ENCODE assay signal across 11 mouse cellular contexts in genomic region chr3:81102877-81103420, GRCm38 (mm10).
DNase-seq lines count a peak whose midpoint lies in the region; ATAC-seq and TF ChIP-seq lines count a peak whose summit lies in the region.
"Had no signal": no experiment of that assay in that cellular context is flagged by ENCODE, and none has a peak within 500 bp of the region (broad histone marks: within the 10 kb centered on the region; RNA-seq: fewer than 3 reads in every experiment).

No protein-coding gene starts in this region.

- ATAC-seq in Patski, result peak; percentile 61
- no peak for ATAC-seq in monocyte, adult 5-6 weeks (replicated peaks; ENCODE audit: insufficient number of reproducible peaks, low FRiP score, low TSS enrichment, poor library complexity, severe bottlenecking)
- no peak for ATAC-seq in frontal cortex, adult (ENCODE audit: low TSS enrichment)

- H3K9me3 ChIP-seq in E14TG2a.4 (ENCODE audit: low read length), result no peaks in the 10 kb centered on the region
- H3K9me3 ChIP-seq: heart, embryonic 12.5 days had no signal

- peak; percentile 88 for DNase-seq in kidney, adult 2 months
- no peak for DNase-seq in kidney, postnatal 25 days
- DNase-seq in Patski (ENCODE audit: low read depth, low spot score), result peak; percentile 95
- DNase-seq in spleen, postnatal 36 days (ENCODE audit: low spot score in 2 of 2), result no peak
- DNase-seq: cerebellum, adult 8-10 months; thymus, postnatal 25 days had no signal

- H3K27me3 ChIP-seq in kidney, adult 2 months (replicated peaks; ENCODE audit: control insufficient read depth, insufficient read depth, low read length), result no peaks in the 10 kb centered on the region
- H3K27me3 ChIP-seq in E14TG2a.4 (ENCODE audit: insufficient read depth, low read length), result no peaks in the 10 kb centered on the region
- no peaks in the 10 kb centered on the region for H3K27me3 ChIP-seq in Patski
- H3K27me3 ChIP-seq: heart, embryonic 12.5 days had no signal

- no peak for TF ChIP-seq CTCF in kidney, adult 2 months (conservative IDR thresholded peaks at IDR 0.05; ENCODE audit: insufficient read depth, insufficient read length, low read depth, low read length)
- TF ChIP-seq CTCF in E14TG2a.4 (conservative IDR thresholded peaks at IDR 0.05; ENCODE audit: low read length), result no peak
- no peak for TF ChIP-seq CTCF in Patski (IDR thresholded peaks at IDR 0.05)

- no peaks in the 10 kb centered on the region; the same call in 1 of the 2 replicates for H3K36me3 ChIP-seq in kidney, adult 2 months (ENCODE audit: control insufficient read depth, insufficient read depth, low read length)
- H3K36me3 ChIP-seq in E14TG2a.4 (ENCODE audit: insufficient read depth, low read length), result no peaks in the 10 kb centered on the region
- no peaks in the 10 kb centered on the region for H3K36me3 ChIP-seq in macrophage (ENCODE audit: inconsistent target)
- H3K36me3 ChIP-seq: heart, embryonic 12.5 days had no signal

- H3K79me2 ChIP-seq in macrophage (ENCODE audit: inconsistent target), result no peaks in the 10 kb centered on the region

- WGBS in kidney, adult 2 months, result 35% methylated on average over 5 of the region's 5 CpGs
- WGBS in macrophage (ENCODE audit: missing documents), result 90% methylated on average over 5 of the region's 5 CpGs

- no peak overlapping the region for H3K4me3 ChIP-seq in kidney, adult 2 months (ENCODE audit: insufficient read depth, low read depth, low read length)
- H3K4me3 ChIP-seq in E14TG2a.4 (replicated peaks; ENCODE audit: low read length) (0 out of 2 replicates have a peak overlapping the region, but pooled peaks have one; percentile 1), macrophage (ENCODE audit: inconsistent target) (no peak overlapping the region)
- H3K4me3 ChIP-seq: heart, embryonic 12.5 days had no signal

- CTCF ChIA-PET in Patski (lab: Charles Lee), result interaction anchor here (0.6 to 4.3 kb wide), 10 partner anchors 8 to 64 kb away, joined by 3 to 16 read pairs (median 4); no protein-coding TSS in a partner anchor

- in situ Hi-C loops in Patski (cut with MboI; ENCODE audit: low pct_unique_long_range_greater_than_20kb), result no loop called here

- POLR2A ChIA-PET in Patski (lab: Charles Lee), result interaction anchor here (0.6 kb wide), 1 partner anchor 265 kb away, joined by 3 read pairs; no protein-coding TSS in a partner anchor

- no peak for TF ChIP-seq POLR2A in kidney, adult 2 months (IDR thresholded peaks at IDR 0.05; ENCODE audit: low read depth, low read length)

- H3K27ac ChIP-seq in kidney, adult 2 months (ENCODE audit: insufficient read depth, low read depth, low read length), result peak overlapping the region; percentile 99
- H3K27ac ChIP-seq in macrophage, result peak overlapping the region; percentile 52

- peaks cover 26% of the 10 kb centered on the region for H3K4me1 ChIP-seq in kidney, adult 2 months (ENCODE audit: control insufficient read depth, insufficient read depth, low read length)
- peaks cover 54% of the 10 kb centered on the region for H3K4me1 ChIP-seq in E14TG2a.4 (replicated peaks; ENCODE audit: low read depth, low read length)

Comparison
In these comparisons a context has a peak if more than half of its experiments do, and no peak if none do; other contexts are left out.
1. DNase-seq: peak in kidney, adult 2 months (single experiment) and Patski (single experiment); none in kidney, postnatal 25 days (0 of 2) and spleen, postnatal 36 days (0 of 2).